Mouse (Mus musculus) MEL (cell line): ENCODE measurements at regions not wholly inside any gene's neighbourhood (a gene's known extent, or its start where the extent isn't known, plus 50 kb on each side); places are given as distances from the start of the nearest gene placed in this dataset.

Experiments
- DNase-seq: peaks from one replicate; pipeline ENCODE4 v3.0.0; 2011; ENCODE audit warnings: low read depth, low spot score
- H3K27ac ChIP-seq: 2 replicates; pipeline ENCODE4 v1.5.1; 2012; ENCODE audit warnings: low read depth, mild to moderate bottlenecking, control low read depth, low read length, moderate library complexity; ENCODE audit not compliant: control insufficient read depth
- H3K27me3 ChIP-seq, 2 experiments: fragments of 150-350 bp in 1 of 2; sonication (generic) in 1 of 2; 2 replicates each; pipeline ENCODE4 v1.6.1; 2012; ENCODE audit warnings: low read length in 2 of 2, mild to moderate bottlenecking in 2 of 2, improper control_type of control experiment in 1 of 2, moderate library complexity in 1 of 2; ENCODE audit not compliant: insufficient read depth in 2 of 2, control insufficient read depth in 1 of 2
- H3K36me3 ChIP-seq, 2 experiments: 2 replicates each; pipeline ENCODE4 v1.6.1; 2012 to 2014; ENCODE audit warnings: low read length in 2 of 2, improper control_type of control experiment in 1 of 2, inconsistent platforms in 1 of 2, mild to moderate bottlenecking in 1 of 2; ENCODE audit not compliant: insufficient read depth in 2 of 2, control insufficient read depth in 1 of 2
- H3K4me1 ChIP-seq, 2 experiments: fragments of 150-350 bp in 1 of 2; sonication (generic) in 1 of 2; 2 replicates each; pipeline ENCODE4 v1.6.1; 2012; ENCODE audit warnings: low read length in 2 of 2, improper control_type of control experiment in 1 of 2, mild to moderate bottlenecking in 1 of 2; ENCODE audit not compliant: insufficient read depth in 2 of 2, control insufficient read depth in 1 of 2
- H3K4me3 ChIP-seq, 2 experiments: fragments of 150-350 bp in 1 of 2; sonication (generic) in 1 of 2; 2 replicates each; pipeline ENCODE4 v1.5.1; 2012; ENCODE audit warnings: low read depth in 2 of 2, low read length in 2 of 2, mild to moderate bottlenecking in 2 of 2, moderate library complexity in 2 of 2, control low read depth in 1 of 2, improper control_type of control experiment in 1 of 2; ENCODE audit not compliant: control insufficient read depth in 1 of 2, insufficient read depth in 1 of 2
- H3K79me2 ChIP-seq: 2 replicates; pipeline ENCODE4 v1.6.1; 2012; ENCODE audit warnings: mild to moderate bottlenecking, low read length, moderate library complexity; ENCODE audit not compliant: control insufficient read depth, poor library complexity, insufficient read depth
- H3K9ac ChIP-seq: 2 replicates; pipeline ENCODE4 v1.6.1; 2012; ENCODE audit warnings: low read depth, mild to moderate bottlenecking, control low read depth, low read length, moderate library complexity; ENCODE audit not compliant: control insufficient read depth, poor library complexity, severe bottlenecking
- H3K9me3 ChIP-seq: fragments of 150-350 bp; sonication (generic); replicated peaks from 2 replicates; pipeline ENCODE4 v1.6.1; 2012; ENCODE audit warnings: mild to moderate bottlenecking, low read length, improper control_type of control experiment, moderate library complexity; ENCODE audit not compliant: insufficient read depth
- ELF1 ChIP-seq: IDR thresholded peaks from 2 replicates; pipeline ENCODE4 v1.6.1; 2014; ENCODE audit warnings: low read depth, mild to moderate bottlenecking, inconsistent platforms, low read length, improper control_type of control experiment, moderate library complexity
- GATA1 ChIP-seq: IDR thresholded peaks from 2 replicates; pipeline ENCODE4 v1.6.1; 2011; ENCODE audit warnings: low read depth, low read length, improper control_type of control experiment
- HCFC1 ChIP-seq: IDR thresholded peaks from 2 replicates; pipeline ENCODE4 v1.6.1; 2012; ENCODE audit warnings: low read depth, mild to moderate bottlenecking, inconsistent platforms, low read length, improper control_type of control experiment, moderate library complexity
- KAT2A ChIP-seq: conservative IDR thresholded peaks from 2 replicates; pipeline ENCODE4 v1.6.1; 2012; ENCODE audit warnings: low read depth, low read length, improper control_type of control experiment, inconsistent platforms
- MXI1 ChIP-seq: IDR thresholded peaks from 2 replicates; pipeline ENCODE4 v1.6.1; 2011; ENCODE audit warnings: mild to moderate bottlenecking, low read depth, low read length, improper control_type of control experiment
- MYB ChIP-seq: IDR thresholded peaks from 2 replicates; pipeline ENCODE4 v1.6.1; 2011; ENCODE audit warnings: mild to moderate bottlenecking, low read depth, low read length, improper control_type of control experiment
- MYC ChIP-seq: IDR thresholded peaks from 2 replicates; pipeline ENCODE4 v1.6.1; 2011; ENCODE audit warnings: low read depth, mild to moderate bottlenecking, low read length, improper control_type of control experiment, moderate library complexity
- NELFE ChIP-seq: IDR thresholded peaks from 2 replicates; pipeline ENCODE4 v1.6.1; 2011; ENCODE audit warnings: low read depth, low read length, improper control_type of control experiment
- RAD21 ChIP-seq: IDR thresholded peaks from 2 replicates; pipeline ENCODE4 v1.6.1; 2011; ENCODE audit warnings: mild to moderate bottlenecking, low read depth, low read length, improper control_type of control experiment
- SMC3 ChIP-seq: IDR thresholded peaks from 2 replicates; pipeline ENCODE4 v1.6.1; 2011; ENCODE audit warnings: low read depth, low read length, improper control_type of control experiment
- TAL1 ChIP-seq: IDR thresholded peaks from 2 replicates; pipeline ENCODE4 v1.6.1; 2012; ENCODE audit warnings: mild to moderate bottlenecking, inconsistent platforms, low read length, moderate library complexity, mixed read lengths
- TBP ChIP-seq: IDR thresholded peaks from 2 replicates; pipeline ENCODE4 v1.8.0; 2011; ENCODE audit warnings: low read depth, low read length, improper control_type of control experiment
- TCF12 ChIP-seq: IDR thresholded peaks from 2 replicates; pipeline ENCODE4 v1.6.1; 2014; ENCODE audit warnings: low read depth, mild to moderate bottlenecking, inconsistent platforms, low read length, improper control_type of control experiment, moderate library complexity
- USF1 ChIP-seq: IDR thresholded peaks from 2 replicates; pipeline ENCODE4 v1.6.1; 2014; ENCODE audit warnings: low read depth, mild to moderate bottlenecking, inconsistent platforms, low read length, improper control_type of control experiment, moderate library complexity
- USF2 ChIP-seq, 2 experiments: IDR thresholded peaks; 2 replicates each; pipeline ENCODE4 v1.6.1; 2011 to 2012; ENCODE audit warnings: improper control_type of control experiment in 2 of 2, low read length in 2 of 2, borderline replicate concordance in 1 of 2, inconsistent platforms in 1 of 2, low read depth in 1 of 2, mild to moderate bottlenecking in 1 of 2; ENCODE audit not compliant: insufficient read depth in 1 of 2
- ZMIZ1 ChIP-seq: IDR thresholded peaks from 2 replicates; pipeline ENCODE4 v1.6.1; 2012; ENCODE audit warnings: low read depth, mild to moderate bottlenecking, inconsistent platforms, low read length, improper control_type of control experiment, moderate library complexity

DNA sequence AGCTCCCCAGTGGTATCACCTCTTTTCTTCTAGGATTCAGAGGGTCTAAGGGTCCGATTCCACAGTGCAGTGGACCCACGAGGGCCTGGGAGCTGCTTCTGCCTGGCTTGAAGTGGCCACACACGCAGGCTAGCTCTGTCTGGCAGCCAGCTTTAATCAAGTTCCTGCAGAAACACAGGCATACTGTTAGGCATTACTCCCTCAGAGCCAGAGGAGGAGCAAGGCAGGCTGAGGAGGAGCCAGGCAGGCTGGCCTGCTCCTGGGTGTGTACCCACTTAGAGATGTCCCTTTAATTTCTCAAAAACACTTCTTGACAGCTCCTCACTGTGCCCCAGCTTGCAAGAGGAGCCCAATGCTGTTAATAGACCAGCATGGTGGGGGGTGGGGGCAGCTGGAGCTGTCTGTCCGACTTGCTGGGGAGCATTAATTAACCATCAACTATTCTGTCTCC, 191.1 kb downstream of the Fam43a start:
- Histone ChIP-seq H3K36me3 (peaks cover 0 to 50% of the 10 kb centered on the region in 2 experiments; a peak in 2 of 4 replicates), H3K79me2 (no peaks in the 10 kb centered on the region; the same call in 1 of the 2 replicates), H3K9ac (peak overlapping the region; percentile 44), H3K27ac (peak overlapping the region; percentile 28; the same call in 1 of the 2 replicates), H3K4me3 (peak overlapping the region; percentile 13 to 57; a peak in 3 of 4 replicates), H3K27me3 (no peaks in the 10 kb centered on the region), H3K9me3 (no peaks in the 10 kb centered on the region), H3K4me1 (peaks cover 27 to 59% of the 10 kb centered on the region in 2 experiments)
- TF ChIP-seq MYC (no peak), RAD21 (no peak), SMC3 (no peak), TCF12 (0 out of 2 replicates have a peak, but pooled peaks have one; percentile 31), HCFC1 (no peak), MYB (no peak), KAT2A (no peak), ELF1 (no peak), TAL1 (peak; percentile 37; the same call in 1 of the 2 replicates), NELFE (0 out of 2 replicates have a peak, but pooled peaks have one; percentile 18)
- peak; percentile 56 for DNase-seq

DNA sequence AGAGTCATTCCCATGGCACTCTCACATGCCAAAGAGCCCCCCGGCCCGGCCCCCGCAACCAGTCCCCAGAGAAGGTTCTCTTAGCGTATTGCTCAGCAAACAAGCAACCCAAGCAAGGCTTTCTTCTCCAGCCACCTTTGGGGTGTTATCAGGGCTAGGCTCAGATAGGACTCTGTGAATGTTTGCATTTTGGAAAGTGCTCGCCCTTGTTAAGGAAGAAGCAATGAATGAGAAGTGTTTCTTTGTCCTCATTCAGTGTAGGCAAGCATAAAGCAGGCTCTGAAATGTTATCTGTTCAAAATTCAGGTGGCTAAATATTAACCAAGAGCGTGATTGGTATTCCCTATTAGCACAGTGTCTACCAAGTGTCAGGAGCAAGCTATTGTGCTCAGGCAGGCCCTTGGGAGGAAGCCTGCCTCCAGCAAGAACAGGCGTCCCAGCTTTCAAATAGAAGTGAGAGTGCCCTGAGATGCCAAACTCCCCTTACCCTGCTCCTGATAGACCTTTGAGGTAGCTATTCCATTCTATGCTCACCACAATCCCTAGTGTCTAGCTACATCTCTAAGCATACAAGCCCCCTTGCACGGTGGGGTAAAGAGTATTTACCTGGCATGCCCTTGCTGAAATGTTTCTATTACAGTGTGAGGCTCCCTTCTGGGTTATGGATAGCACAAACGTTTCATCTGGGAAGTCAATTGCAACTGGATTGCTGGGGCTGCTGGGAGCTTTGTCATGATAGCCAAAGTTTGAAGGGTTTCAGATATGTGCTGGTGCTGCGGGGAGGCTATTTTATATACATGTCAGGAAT, 191.7 kb downstream of the Fam43a start:
- no peaks in the 10 kb centered on the region; the same call in 1 of the 2 replicates for H3K79me2 ChIP-seq
- H3K4me3 ChIP-seq = no peak overlapping the region
- H3K27me3 ChIP-seq = no peaks in the 10 kb centered on the region
- TF ChIP-seq ZMIZ1 = no peak
- no peak for TF ChIP-seq TBP
- no peak for TF ChIP-seq MXI1
- no peak for TF ChIP-seq USF1
- no peak for TF ChIP-seq RAD21
- TF ChIP-seq GATA1 = no peak
- TF ChIP-seq USF2 (IDR thresholded peaks at IDR 0.05; ENCODE audit: borderline replicate concordance in 1 of 2, insufficient read depth in 1 of 2, low read depth in 1 of 2, low read length in 2 of 2) = no peak
- TF ChIP-seq, all 39 proteins: peak for 0
- Histone ChIP-seq H3K36me3 (peaks cover 0 to 48% of the 10 kb centered on the region in 2 experiments; a peak in 2 of 4 replicates), H3K9me3 (no peaks in the 10 kb centered on the region), H3K4me1 (peaks cover 23 to 58% of the 10 kb centered on the region in 2 experiments), H3K27ac (no peak overlapping the region), H3K9ac (no peak overlapping the region)
- DNase-seq = peak; percentile 14
